Mouse (Mus musculus) testis, postnatal 10 days (tissue): ENCODE measurements at regions not wholly inside any gene's neighbourhood (a gene's known extent, or its start where the extent isn't known, plus 50 kb on each side); places are given as distances from the start of the nearest gene placed in this dataset.

Experiments used
- DNase-seq: peaks from one replicate; pipeline ENCODE4 v3.0.0; 2021; ENCODE audit warnings: low spot score

- no peak for DNase-seq
These were observed 55.7 kb downstream of the Plk2 start for GRCm38 (mm10) chr13:110450526-110450925.

GRCm38 (mm10) chr13:110452009-110452525, 57.2 kb downstream of the Plk2 start:
- DNase-seq = no peak

GRCm38 (mm10) chr13:110455085-110455484, 60.2 kb downstream of the Plk2 start:
- no peak for DNase-seq

GRCm38 (mm10) chr13:110455569-110456196, 60.8 kb downstream of the Plk2 start:
- no peak for DNase-seq

- DNase-seq = no peak
These were observed 63.9 kb downstream of the Plk2 start for GRCm38 (mm10) chr13:110458701-110459100.

- no peak for DNase-seq
These were observed 66.7 kb downstream of the Plk2 start for GRCm38 (mm10) chr13:110461581-110461980.

- no peak for DNase-seq
These were observed 76.7 kb downstream of the Plk2 start for GRCm38 (mm10) chr13:110471526-110471925.

- DNase-seq = no peak
These were observed 82.9 kb downstream of the Plk2 start for GRCm38 (mm10) chr13:110477709-110478108.

GRCm38 (mm10) chr13:110484358-110484940, 89.6 kb downstream of the Plk2 start:
- no peak for DNase-seq

- no peak for DNase-seq
These were observed 90.7 kb downstream of the Plk2 start for GRCm38 (mm10) chr13:110485515-110485914.

- no peak for DNase-seq
These were observed 95.3 kb downstream of the Plk2 start for GRCm38 (mm10) chr13:110490166-110490565.

GRCm38 (mm10) chr13:110492296-110493001, 97.6 kb downstream of the Plk2 start:
- no peak for DNase-seq

GRCm38 (mm10) chr13:110493002-110493552, 98.2 kb downstream of the Plk2 start:
- DNase-seq = no peak

GRCm38 (mm10) chr13:110497461-110497860, 102.6 kb downstream of the Plk2 start:
- DNase-seq = no peak

- DNase-seq = no peak
These were observed 113.0 kb downstream of the Plk2 start for GRCm38 (mm10) chr13:110507814-110508362.

GRCm38 (mm10) chr13:110517986-110518385, 123.1 kb downstream of the Plk2 start:
- DNase-seq = no peak

- no peak for DNase-seq
These were observed 128.1 kb downstream of the Plk2 start for GRCm38 (mm10) chr13:110522974-110523373.

- no peak for DNase-seq
These were observed 132.8 kb downstream of the Plk2 start for GRCm38 (mm10) chr13:110527681-110528080.

- DNase-seq = no peak
These were observed 134.8 kb downstream of the Plk2 start for GRCm38 (mm10) chr13:110529624-110530023.

- no peak for DNase-seq
These were observed 139.5 kb downstream of the Plk2 start for GRCm38 (mm10) chr13:110534320-110534764.

- DNase-seq = no peak
These were observed 140.9 kb downstream of the Plk2 start for GRCm38 (mm10) chr13:110535785-110536184.

- DNase-seq = no peak
These were observed 143.2 kb downstream of the Plk2 start for GRCm38 (mm10) chr13:110537960-110538463.
